Mouse (Mus musculus) kidney, adult 2 months (tissue): ENCODE results near the gene Arhgdib. TPM values are rescaled to one million over a fixed set of nuclear protein-coding genes. Genes with fewer than 3 reads are reported as not detected.
A peak's percentile ranks its signal among the peaks of the same experiment; 100 is the strongest.

Source experiments
- DNase-seq: peaks from one replicate; pipeline ENCODE4 v3.0.0; 2021
- H3K27ac ChIP-seq: fragments of 200-500 bp; 2 replicates; pipeline ENCODE4 v1.5.1; 2012; ENCODE audit warnings: low read depth, low read length, control low read depth, inconsistent platforms; ENCODE audit not compliant: insufficient read depth
- H3K27me3 ChIP-seq: fragments of 200-500 bp; replicated peaks from 2 replicates; pipeline ENCODE4 v1.6.1; 2012; ENCODE audit warnings: mild to moderate bottlenecking, moderate library complexity, low read length, inconsistent platforms; ENCODE audit not compliant: control insufficient read depth, insufficient read depth
- H3K36me3 ChIP-seq: fragments of 200-500 bp; 2 replicates; pipeline ENCODE4 v1.6.1; 2012; ENCODE audit warnings: mild to moderate bottlenecking, moderate library complexity, low read length, inconsistent platforms; ENCODE audit not compliant: control insufficient read depth, insufficient read depth
- H3K4me1 ChIP-seq: fragments of 200-500 bp; 2 replicates; pipeline ENCODE4 v1.6.1; 2011; ENCODE audit warnings: low read length; ENCODE audit not compliant: control insufficient read depth, insufficient read depth
- H3K4me3 ChIP-seq: fragments of 200-500 bp; 2 replicates; pipeline ENCODE4 v1.5.1; 2011; ENCODE audit warnings: mild to moderate bottlenecking, low read depth, low read length, control low read depth; ENCODE audit not compliant: insufficient read depth
- CTCF ChIP-seq: fragments of 200-500 bp; conservative IDR thresholded peaks from 2 replicates; pipeline ENCODE4 v1.5.1; 2011; ENCODE audit warnings: low read depth, mild to moderate bottlenecking, control low read depth, low read length, moderate library complexity, mixed read lengths; ENCODE audit not compliant: insufficient read depth, insufficient read length
- POLR2A ChIP-seq: fragments of 200-500 bp; IDR thresholded peaks from one replicate; pipeline ENCODE4 v1.6.1; 2011; ENCODE audit warnings: low read depth, low read length, control low read depth
- WGBS: fragments of 180-500 bp; shearing (Covaris S2); methylation state at CpG from one replicate; pipeline ENCODE4 v1.1.7; 2018; 5-methylcytosine and 5-hydroxymethylcytosine counted together
- polyA plus RNA-seq: library from polyadenylated mRNA; depleted of rRNA; stranded (reverse); fragments of >200 nt; gene quantifications from 2 replicates; pipeline ENCODE4 v1.2.3, GENCODE M21; 2012

Gene Arhgdib
- polyA plus RNA-seq, 1 experiment, result 77.4 TPM

GRCm38 (mm10) chr6:136922080-136922479, 19.6 kb downstream of the Arhgdib start, which contains the start of gene Erp27:
Gene Erp27 (minus strand): TSS chr6:136922180.
- TF ChIP-seq CTCF (no peak), POLR2A (no peak)
- Histone ChIP-seq H3K4me1 (no peaks in the 10 kb centered on the region; the same call in 1 of the 2 replicates), H3K27me3 (no peaks in the 10 kb centered on the region), H3K36me3 (no peaks in the 10 kb centered on the region), H3K27ac (no peak within 1 kb of the TSS), H3K4me3 (no peak within 1 kb of the TSS)
- DNase-seq, result no peak
- 73% methylated on average over 5 of the region's 5 CpGs for WGBS

GRCm38 (mm10) chr6:136921601-136922000, 20.1 kb downstream of the Arhgdib start:
- H3K27ac ChIP-seq, result no peak overlapping the region
- WGBS, result 87% methylated on average over 7 of the region's 7 CpGs

GRCm38 (mm10) chr6:136920320-136921257, 21.1 kb downstream of the Arhgdib start:
- Histone ChIP-seq H3K4me3 (no peak overlapping the region), H3K27me3 (no peaks in the 10 kb centered on the region), H3K36me3 (no peaks in the 10 kb centered on the region), H3K4me1 (peaks cover 7% of the 10 kb centered on the region; the same call in 1 of the 2 replicates), H3K27ac (no peak overlapping the region)
- TF ChIP-seq CTCF (peak; percentile 55), POLR2A (no peak)
- peak; percentile 83 for DNase-seq
- 29% methylated on average over 16 of the region's 16 CpGs for WGBS

More at GRCm38 (mm10) chr6:136921601-136922000, 20.1 kb downstream of the Arhgdib start:
- no peak overlapping the region for H3K4me3 ChIP-seq
- peaks cover 1% of the 10 kb centered on the region; the same call in 1 of the 2 replicates for H3K4me1 ChIP-seq
- TF ChIP-seq POLR2A (no peak), CTCF (no peak)
- no peak for DNase-seq
- H3K27me3 ChIP-seq, result no peaks in the 10 kb centered on the region
- no peaks in the 10 kb centered on the region for H3K36me3 ChIP-seq

GRCm38 (mm10) chr6:136917885-136918284, 23.8 kb downstream of the Arhgdib start:
- no peak for DNase-seq
- TF ChIP-seq CTCF, result no peak
- TF ChIP-seq POLR2A, result no peak
- Histone ChIP-seq H3K4me1 (peaks cover 23% of the 10 kb centered on the region), H3K27me3 (no peaks in the 10 kb centered on the region), H3K27ac (no peak overlapping the region), H3K36me3 (no peaks in the 10 kb centered on the region), H3K4me3 (no peak overlapping the region)
- 53% methylated on average over 2 of the region's 2 CpGs for WGBS

GRCm38 (mm10) chr6:136915721-136916395, 25.8 kb downstream of the Arhgdib start:
- WGBS, result 55% methylated on average over 8 of the region's 8 CpGs
- DNase-seq, result peak; percentile 78
- Histone ChIP-seq H3K4me1 (peaks cover 23% of the 10 kb centered on the region), H3K27me3 (no peaks in the 10 kb centered on the region), H3K36me3 (no peaks in the 10 kb centered on the region), H3K4me3 (no peak overlapping the region), H3K27ac (peak overlapping the region; percentile 82)
- no peak for TF ChIP-seq CTCF
- no peak for TF ChIP-seq POLR2A

- Histone ChIP-seq H3K4me3 (no peak overlapping the region), H3K36me3 (no peaks in the 10 kb centered on the region), H3K27me3 (no peaks in the 10 kb centered on the region), H3K4me1 (peaks cover 23% of the 10 kb centered on the region), H3K27ac (no peak overlapping the region)
- no peak for DNase-seq
- 93% methylated on average over 6 of the region's 6 CpGs for WGBS
- no peak for TF ChIP-seq POLR2A
- TF ChIP-seq CTCF, result no peak
Measured at GRCm38 (mm10) chr6:136914234-136914633, 27.5 kb downstream of the Arhgdib start.
